Mouse (Mus musculus) liver, embryonic 14.5 days (tissue): ENCODE results near the gene 6330409D20Rik. TPM values are rescaled to one million over a fixed set of nuclear protein-coding genes. Genes with fewer than 3 reads are reported as not detected.

Experiments
- ATAC-seq: fragments of 200-750 bp; cut with Nextera tagmentation; 2 replicates; pipeline ENCODE4 v1.8.0; 2017; ENCODE audit warnings: moderate number of reproducible peaks, mild to moderate bottlenecking, moderate library complexity; ENCODE audit not compliant: insufficient read depth
- DNase-seq, 3 experiments: peaks; one replicate each; pipeline ENCODE4 v3.0.0-alpha.2; 2012 to 2013; ENCODE audit warnings: low read depth in 3 of 3, low spot score in 3 of 3
- H3K27ac ChIP-seq: fragments of 300-500 bp; sonication (generic); 2 replicates; pipeline ENCODE4 v1.5.1; 2014; ENCODE audit warnings: moderate library complexity, mild to moderate bottlenecking, control low read depth, inconsistent platforms
- H3K27me3 ChIP-seq: fragments of 300-500 bp; sonication (generic); 2 replicates; pipeline ENCODE4 v1.6.1; 2014; ENCODE audit warnings: mild to moderate bottlenecking, low read length, moderate library complexity; ENCODE audit not compliant: control insufficient read depth, insufficient read depth
- H3K36me3 ChIP-seq: fragments of 300-500 bp; sonication (generic); replicated peaks from 2 replicates; pipeline ENCODE4 v1.6.1; 2014; ENCODE audit warnings: low read depth; ENCODE audit not compliant: control insufficient read depth, insufficient read depth
- H3K4me1 ChIP-seq, 2 experiments: fragments of 200-500 bp in 1 of 2; fragments of 300-500 bp in 1 of 2; sonication (generic) in 1 of 2; replicated peaks; 2 replicates each; pipeline ENCODE4 v1.6.1; 2012 to 2014; ENCODE audit warnings: antibody characterized with exemption in 1 of 2, inconsistent platforms in 1 of 2, low read length in 1 of 2; ENCODE audit not compliant: control insufficient read depth in 2 of 2, insufficient read depth in 2 of 2
- H3K4me2 ChIP-seq: fragments of 300-500 bp; sonication (generic); 2 replicates; pipeline ENCODE4 v1.6.1; 2014; ENCODE audit warnings: low read depth, mild to moderate bottlenecking, control low read depth, moderate library complexity
- H3K4me3 ChIP-seq, 2 experiments: fragments of 200-500 bp in 1 of 2; fragments of 300-500 bp in 1 of 2; sonication (generic) in 1 of 2; 2 replicates each; pipeline ENCODE4 v1.5.1; 2012 to 2014; ENCODE audit warnings: low read depth in 2 of 2, low read length in 2 of 2, mild to moderate bottlenecking in 2 of 2, control low read depth in 1 of 2, inconsistent platforms in 1 of 2, moderate library complexity in 1 of 2; ENCODE audit not compliant: insufficient read depth in 1 of 2
- H3K9ac ChIP-seq: fragments of 300-500 bp; sonication (generic); replicated peaks from 2 replicates; pipeline ENCODE4 v1.6.1; 2014; ENCODE audit warnings: mild to moderate bottlenecking, control low read depth, moderate library complexity
- H3K9me3 ChIP-seq: fragments of 300-500 bp; sonication (generic); 2 replicates; pipeline ENCODE4 v1.6.1; 2016; ENCODE audit warnings: low read length, mixed read lengths; ENCODE audit not compliant: control insufficient read depth
- CTCF ChIP-seq: IDR thresholded peaks from 2 replicates; pipeline ENCODE4 v1.5.1; 2016; ENCODE audit warnings: antibody characterized with exemption, low read depth, control low read depth
- EP300 ChIP-seq: IDR thresholded peaks from 2 replicates; pipeline ENCODE4 v1.6.1; 2016; ENCODE audit warnings: antibody characterized with exemption, low read depth
- WGBS: fragments of 180-500 bp; shearing (Covaris S2); extraction: QIAGEN DNeasy Blood & Tissue Kit; methylation state at CpG from one replicate; pipeline ENCODE4 v1.1.7; 2014; ENCODE audit not compliant: insufficient replicate concordance; 5-methylcytosine and 5-hydroxymethylcytosine counted together
- polyA plus RNA-seq, 2 experiments: library from polyadenylated mRNA; depleted of rRNA in 1 of 2; stranded (reverse) in 1 of 2; unstranded in 1 of 2; fragments of >200 nt; fragmentation: Nextera tagmentation in 1 of 2; extraction: Ambion mirVana in 1 of 2; gene quantifications; 2 replicates each; pipeline versions ENCODE4 v1.2.1 to v1.2.3; 2012 to 2014

6330409D20Rik gene
- polyA plus RNA-seq, 2 experiments: 0.07 TPM; not detected in 1

DNA sequence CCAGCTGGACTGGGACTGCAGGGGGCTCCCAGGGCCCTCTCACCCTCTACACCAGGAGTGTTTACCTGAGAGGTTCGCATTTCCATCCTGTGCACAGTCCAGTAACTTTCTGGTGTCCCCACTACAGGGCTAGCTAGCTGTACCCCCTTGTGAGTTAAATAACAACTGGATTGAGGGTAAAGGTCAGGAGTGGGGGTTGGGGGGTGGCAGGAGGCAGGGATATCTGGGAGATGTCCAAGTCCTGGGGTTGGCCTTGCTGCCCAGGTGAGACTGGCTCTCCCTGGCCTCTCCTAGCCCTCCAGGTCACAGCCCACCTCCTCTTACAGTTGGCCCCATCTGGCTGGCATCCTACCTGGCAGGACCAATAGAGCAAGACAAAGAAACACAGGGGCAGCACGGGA lies 36.8 kb downstream of the 6330409D20Rik start, which contains the start of gene Fpgs:
TSS of gene Fpgs (minus strand) at position 125 of the 401 bp plus-strand sequence.
- 74% methylated on average over 2 of the region's 2 CpGs for WGBS
- ATAC-seq: peak; percentile 40; the same call in 1 of the 2 replicates
- no peak for DNase-seq
- H3K9me3 ChIP-seq: no peaks in the 10 kb centered on the region
- peak within 1 kb of the TSS; percentile 0 to 23; a peak in 1 of 4 replicates for H3K4me3 ChIP-seq
- TF ChIP-seq CTCF (no peak), EP300 (0 out of 2 replicates have a peak, but pooled peaks have one; percentile 6)
- peak within 1 kb of the TSS; percentile 46 for H3K4me2 ChIP-seq
- H3K27ac ChIP-seq: no peak within 1 kb of the TSS
- H3K36me3 ChIP-seq: peaks cover 34% of the 10 kb centered on the region
- no peak within 1 kb of the TSS for H3K9ac ChIP-seq
- no peaks in the 10 kb centered on the region for H3K27me3 ChIP-seq
- 0 out of 4 replicates have a peak, but pooled peaks cover 0 to 2% of the 10 kb centered on the region in 2 experiments for H3K4me1 ChIP-seq

GRCm38 (mm10) chr2:32703046-32703445 lies 37.8 kb downstream of the 6330409D20Rik start:
- Histone ChIP-seq H3K27ac (no peak overlapping the region), H3K4me1 (0 out of 4 replicates have a peak, but pooled peaks cover 0 to 2% of the 10 kb centered on the region in 2 experiments), H3K4me3 (no peak overlapping the region), H3K27me3 (no peaks in the 10 kb centered on the region), H3K4me2 (peak overlapping the region; percentile 46), H3K36me3 (peaks cover 24% of the 10 kb centered on the region), H3K9ac (no peak overlapping the region), H3K9me3 (no peaks in the 10 kb centered on the region)
- no peak for ATAC-seq
- DNase-seq: no peak
- TF ChIP-seq EP300 (no peak), CTCF (no peak)
- 80% methylated on average over 8 of the region's 8 CpGs for WGBS

GRCm38 (mm10) chr2:32700966-32701743 lies 39.7 kb downstream of the 6330409D20Rik start:
- Histone ChIP-seq H3K4me2 (no peak overlapping the region; the same call in 1 of the 2 replicates), H3K4me1 (0 out of 4 replicates have a peak, but pooled peaks cover 0 to 2% of the 10 kb centered on the region in 2 experiments), H3K27ac (no peak overlapping the region), H3K9ac (no peak overlapping the region), H3K9me3 (no peaks in the 10 kb centered on the region), H3K27me3 (no peaks in the 10 kb centered on the region), H3K4me3 (no peak overlapping the region), H3K36me3 (peaks cover 7% of the 10 kb centered on the region)
- ATAC-seq: peak; percentile 50
- WGBS: 74% methylated on average over 14 of the region's 14 CpGs
- TF ChIP-seq CTCF: no peak
- TF ChIP-seq EP300: no peak
- no peak for DNase-seq

- Histone ChIP-seq H3K9ac (no peak overlapping the region), H3K36me3 (no peaks in the 10 kb centered on the region), H3K27ac (no peak overlapping the region), H3K4me3 (no peak overlapping the region), H3K4me1 (0 out of 4 replicates have a peak, but pooled peaks cover 0 to 2% of the 10 kb centered on the region in 2 experiments), H3K4me2 (no peak overlapping the region), H3K9me3 (no peaks in the 10 kb centered on the region), H3K27me3 (no peaks in the 10 kb centered on the region)
- WGBS: 74% methylated on average over 6 of the region's 6 CpGs
- DNase-seq (no peak), ATAC-seq (no peak)
- no peak for TF ChIP-seq EP300
- no peak for TF ChIP-seq CTCF
These were observed 41.1 kb downstream of the 6330409D20Rik start for GRCm38 (mm10) chr2:32699680-32700079.

- Histone ChIP-seq H3K4me1 (peaks cover 12 to 14% of the 10 kb centered on the region in 2 experiments; a peak in 3 of 4 replicates), H3K9ac (no peak overlapping the region; the same call in 1 of the 2 replicates), H3K27ac (no peak overlapping the region), H3K4me3 (no peak overlapping the region), H3K36me3 (no peaks in the 10 kb centered on the region), H3K27me3 (no peaks in the 10 kb centered on the region), H3K4me2 (peak overlapping the region; percentile 99), H3K9me3 (no peaks in the 10 kb centered on the region)
- ATAC-seq: no peak
- WGBS: 76% methylated on average over 12 of the region's 12 CpGs
- TF ChIP-seq EP300: no peak
- TF ChIP-seq CTCF: no peak
- DNase-seq: no peak
These were observed 46.1 kb downstream of the 6330409D20Rik start for GRCm38 (mm10) chr2:32694691-32695090.
